Mouse (Mus musculus): ENCODE measurements around the gene Zfp207. TPM values are rescaled to one million over a fixed set of nuclear protein-coding genes. Genes with fewer than 3 reads are reported as not detected.

The Zfp207 gene
- polyA plus RNA-seq, 1 experiment from 2014 or later, result 274 TPM

- ATAC-seq (ENCODE audit: insufficient read depth), result peak; percentile 99
- H3K4me2 ChIP-seq, result peak within 1 kb of the TSS; percentile 81
- no peaks in the 10 kb centered on the region for H3K9me3 ChIP-seq (ENCODE audit: low read depth, low read length)
- H3K36me3 ChIP-seq (ENCODE audit: insufficient read depth), result peaks cover 19% of the 10 kb centered on the region
- H3K27me3 ChIP-seq (ENCODE audit: insufficient read depth, low read length), result no peaks in the 10 kb centered on the region
- peak within 1 kb of the TSS; percentile 92 for H3K9ac ChIP-seq
- under 1% methylated on average over 58 of the region's 58 CpGs for WGBS
- no peaks in the 10 kb centered on the region for H3K4me1 ChIP-seq (ENCODE audit: insufficient read depth)
- peak within 1 kb of the TSS; percentile 84 for H3K27ac ChIP-seq (ENCODE audit: low read depth)
- TF ChIP-seq CTCF (IDR thresholded peaks at IDR 0.05; ENCODE audit: low read depth), result peak; percentile 78
- H3K4me3 ChIP-seq (ENCODE audit: low read depth, low read length), result peak within 1 kb of the TSS; percentile 100
- DNase-seq, result peak; percentile 99
Measured at GRCm38 (mm10) chr11:80428381-80429008, 45.4 kb downstream of the Zfp207 start, which contains the start of gene Psmd11. Gene Psmd11, plus strand, starts transcription at chr11:80428615.

GRCm38 (mm10) chr11:80429009-80429475 is 46.0 kb downstream of the Zfp207 start:
- DNase-seq (peak; percentile 57), ATAC-seq (ENCODE audit: insufficient read depth) (no peak; the same call in 1 of the 2 replicates)
- Histone ChIP-seq H3K36me3 (ENCODE audit: insufficient read depth) (peaks cover 24% of the 10 kb centered on the region), H3K9ac (peak overlapping the region; percentile 92), H3K27ac (ENCODE audit: low read depth) (peak overlapping the region; percentile 84), H3K4me2 (peak overlapping the region; percentile 81), H3K4me3 (ENCODE audit: low read depth, low read length) (peak overlapping the region; percentile 100), H3K4me1 (ENCODE audit: insufficient read depth) (no peaks in the 10 kb centered on the region), H3K9me3 (ENCODE audit: low read depth, low read length) (no peaks in the 10 kb centered on the region), H3K27me3 (ENCODE audit: insufficient read depth, low read length) (no peaks in the 10 kb centered on the region)
- no peak for TF ChIP-seq CTCF (IDR thresholded peaks at IDR 0.05; ENCODE audit: low read depth)
- under 1% methylated on average over 37 of the region's 37 CpGs for WGBS

- TF ChIP-seq CTCF (IDR thresholded peaks at IDR 0.05; ENCODE audit: low read depth), result no peak
- Histone ChIP-seq H3K36me3 (ENCODE audit: insufficient read depth) (peaks cover 27% of the 10 kb centered on the region), H3K9ac (peak overlapping the region; percentile 92), H3K27ac (ENCODE audit: low read depth) (no peak overlapping the region), H3K9me3 (ENCODE audit: low read depth, low read length) (no peaks in the 10 kb centered on the region), H3K4me2 (peak overlapping the region; percentile 81), H3K4me1 (ENCODE audit: insufficient read depth) (no peaks in the 10 kb centered on the region), H3K4me3 (ENCODE audit: low read depth, low read length) (peak overlapping the region; percentile 100), H3K27me3 (ENCODE audit: insufficient read depth, low read length) (no peaks in the 10 kb centered on the region)
- ATAC-seq (ENCODE audit: insufficient read depth), result no peak
- 56% methylated on average over 14 of the region's 14 CpGs for WGBS
- DNase-seq, result no peak
Measured at GRCm38 (mm10) chr11:80429500-80430166, 46.6 kb downstream of the Zfp207 start.

- Histone ChIP-seq H3K4me3 (ENCODE audit: low read depth, low read length) (no peak overlapping the region), H3K4me2 (no peak overlapping the region), H3K9me3 (ENCODE audit: low read depth, low read length) (no peaks in the 10 kb centered on the region), H3K27me3 (ENCODE audit: insufficient read depth, low read length) (no peaks in the 10 kb centered on the region), H3K4me1 (ENCODE audit: insufficient read depth) (no peaks in the 10 kb centered on the region), H3K36me3 (ENCODE audit: insufficient read depth) (peaks cover 32% of the 10 kb centered on the region), H3K27ac (ENCODE audit: low read depth) (no peak overlapping the region), H3K9ac (no peak overlapping the region)
- 91% methylated on average over 3 of the region's 3 CpGs for WGBS
- no peak for DNase-seq
- ATAC-seq (ENCODE audit: insufficient read depth), result no peak
- TF ChIP-seq CTCF (IDR thresholded peaks at IDR 0.05; ENCODE audit: low read depth), result no peak
Measured at GRCm38 (mm10) chr11:80430366-80430910, 47.4 kb downstream of the Zfp207 start.

GRCm38 (mm10) chr11:80446916-80447315 is 63.8 kb downstream of the Zfp207 start:
- H3K36me3 ChIP-seq (ENCODE audit: insufficient read depth), result peaks cover 79% of the 10 kb centered on the region
- no peak for ATAC-seq (ENCODE audit: insufficient read depth)

GRCm38 (mm10) chr11:80449859-80450258 is 66.8 kb downstream of the Zfp207 start:
- peaks cover 77% of the 10 kb centered on the region for H3K36me3 ChIP-seq (ENCODE audit: insufficient read depth)

More at GRCm38 (mm10) chr11:80446916-80447315, 63.8 kb downstream of the Zfp207 start:
- Histone ChIP-seq H3K4me2 (no peak overlapping the region), H3K27me3 (ENCODE audit: insufficient read depth, low read length) (no peaks in the 10 kb centered on the region), H3K4me3 (ENCODE audit: low read depth, low read length) (no peak overlapping the region), H3K9me3 (ENCODE audit: low read depth, low read length) (no peaks in the 10 kb centered on the region), H3K4me1 (ENCODE audit: insufficient read depth) (no peaks in the 10 kb centered on the region), H3K9ac (no peak overlapping the region), H3K27ac (ENCODE audit: low read depth) (no peak overlapping the region)
- WGBS, result 92% methylated on average over 3 of the region's 3 CpGs
- no peak for TF ChIP-seq CTCF (IDR thresholded peaks at IDR 0.05; ENCODE audit: low read depth)
- DNase-seq, result no peak

GRCm38 (mm10) chr11:80452242-80452641 is 69.2 kb downstream of the Zfp207 start:
- no peak overlapping the region for H3K27ac ChIP-seq (ENCODE audit: low read depth)
- TF ChIP-seq CTCF (IDR thresholded peaks at IDR 0.05; ENCODE audit: low read depth), result no peak
- H3K4me3 ChIP-seq (ENCODE audit: low read depth, low read length), result no peak overlapping the region
- WGBS, result 86% methylated on average over 3 of the region's 3 CpGs
- H3K9me3 ChIP-seq (ENCODE audit: low read depth, low read length), result no peaks in the 10 kb centered on the region
- no peaks in the 10 kb centered on the region for H3K27me3 ChIP-seq (ENCODE audit: insufficient read depth, low read length)
- H3K4me2 ChIP-seq, result no peak overlapping the region
- ATAC-seq (ENCODE audit: insufficient read depth), result no peak
- DNase-seq, result no peak
- no peaks in the 10 kb centered on the region for H3K4me1 ChIP-seq (ENCODE audit: insufficient read depth)
- H3K9ac ChIP-seq, result no peak overlapping the region
- H3K36me3 ChIP-seq (ENCODE audit: insufficient read depth), result peaks cover 76% of the 10 kb centered on the region

More at GRCm38 (mm10) chr11:80449859-80450258, 66.8 kb downstream of the Zfp207 start:
- no peaks in the 10 kb centered on the region for H3K27me3 ChIP-seq (ENCODE audit: insufficient read depth, low read length)
- no peak overlapping the region for H3K27ac ChIP-seq (ENCODE audit: low read depth)
- H3K4me2 ChIP-seq, result no peak overlapping the region
- H3K9ac ChIP-seq, result no peak overlapping the region
- WGBS, result 83% methylated on average over 2 of the region's 2 CpGs
- H3K4me1 ChIP-seq (ENCODE audit: insufficient read depth), result no peaks in the 10 kb centered on the region
- no peak overlapping the region for H3K4me3 ChIP-seq (ENCODE audit: low read depth, low read length)
- ATAC-seq (ENCODE audit: insufficient read depth), result no peak
- 0 out of 2 replicates have a peak, but pooled peaks have one; percentile 7 for TF ChIP-seq CTCF (IDR thresholded peaks at IDR 0.05; ENCODE audit: low read depth)
- H3K9me3 ChIP-seq (ENCODE audit: low read depth, low read length), result no peaks in the 10 kb centered on the region
- peak; percentile 51 for DNase-seq
